Comparison of ENCODE assay signal across 8 mouse cellular contexts in genomic region chr2:114012749-114013211, GRCm38 (mm10). TPM values are rescaled to one million over a fixed set of nuclear protein-coding genes. Genes with fewer than 3 reads are reported as not detected.
DNase-seq lines count a peak whose midpoint lies in the region; ATAC-seq and TF ChIP-seq lines count a peak whose summit lies in the region.

No protein-coding gene starts in this region.

- no peaks in the 10 kb centered on the region for H3K36me3 ChIP-seq in lung, embryonic 14.5 days (ENCODE audit: insufficient read depth)
- H3K36me3 ChIP-seq in intestine, embryonic 15.5 days, result no peaks in the 10 kb centered on the region

- H3K4me2 ChIP-seq in lung, embryonic 14.5 days, result peak overlapping the region; percentile 64
- peak overlapping the region; percentile 75 for H3K4me2 ChIP-seq in intestine, embryonic 15.5 days (replicated peaks)

- 5% methylated on average over 19 of the region's 19 CpGs for WGBS in lung, embryonic 14.5 days
- 6% methylated on average over 19 of the region's 19 CpGs for WGBS in intestine, embryonic 15.5 days

- H3K9me3 ChIP-seq in lung, embryonic 14.5 days (ENCODE audit: low read depth, low read length), result no peaks in the 10 kb centered on the region
- H3K9me3 ChIP-seq in intestine, embryonic 15.5 days, result no peaks in the 10 kb centered on the region

- intact Hi-C loops in gastrocnemius, postnatal 36 days (cut with DNase I), result no loop called here

- H3K27ac ChIP-seq in lung, embryonic 14.5 days (ENCODE audit: low read depth), result no peak overlapping the region
- H3K27ac ChIP-seq in intestine, embryonic 15.5 days, result no peak overlapping the region

- peak overlapping the region; percentile 36; the same call in 1 of the 2 replicates for H3K4me3 ChIP-seq in lung, embryonic 14.5 days (ENCODE audit: low read depth, low read length)
- H3K4me3 ChIP-seq in intestine, embryonic 15.5 days (replicated peaks), result peak overlapping the region; percentile 40

- H3K4me1 ChIP-seq in lung, embryonic 14.5 days (ENCODE audit: insufficient read depth), result no peaks in the 10 kb centered on the region
- no peaks in the 10 kb centered on the region for H3K4me1 ChIP-seq in intestine, embryonic 15.5 days (replicated peaks)

- peaks cover 36% of the 10 kb centered on the region for H3K27me3 ChIP-seq in lung, embryonic 14.5 days (ENCODE audit: insufficient read depth, low read length)
- peaks cover 43% of the 10 kb centered on the region for H3K27me3 ChIP-seq in intestine, embryonic 15.5 days (replicated peaks)

- TF ChIP-seq CTCF in lung, embryonic 14.5 days (IDR thresholded peaks at IDR 0.05; ENCODE audit: low read depth), result no peak

- DNase-seq in adrenal gland, adult (ENCODE audit: inconsistent age in 2 of 2, low spot score in 1 of 2), result peak; percentile 11 to 31
- no peak for DNase-seq in adrenal gland, postnatal 14 days
- no peak for DNase-seq in lung, embryonic 14.5 days
- DNase-seq in lung, postnatal 4 days, result no peak
- peak; percentile 48 for DNase-seq in retina, postnatal 1 day
- no peak for DNase-seq in gastrocnemius, postnatal 36 days
- no peak for DNase-seq in thymus, postnatal 10 days (ENCODE audit: low spot score in 2 of 2)

- no peak overlapping the region for H3K9ac ChIP-seq in lung, embryonic 14.5 days
- no peak overlapping the region for H3K9ac ChIP-seq in intestine, embryonic 15.5 days

- ATAC-seq in lung, embryonic 14.5 days (ENCODE audit: insufficient read depth), result peak; percentile 54
- peak; percentile 49; the same call in 1 of the 2 replicates for ATAC-seq in intestine, embryonic 15.5 days

RNA-seq across cellular contexts. Expression of gene Gjd2, which starts 0.6 kb away (rescaled TPM):
- total RNA-seq in adrenal gland, postnatal 14 days (2021), result 6.9 and 8.5 TPM in 2 replicates
- not detected in 2 replicates for polyA plus RNA-seq in lung, embryonic 14.5 days (2014; fragmentation: Nextera tagmentation; extraction: Ambion mirVana)
- polyA plus RNA-seq in intestine, embryonic 15.5 days (2015; fragmentation: Nextera tagmentation; extraction: Ambion mirVana), result 0.71 and 0.80 TPM in 2 replicates
- total RNA-seq in gastrocnemius, postnatal 36 days (2021), result not detected

RNA-seq across cellular contexts. Expression of gene Actc1, which starts 40.6 kb away (rescaled TPM):
- total RNA-seq in adrenal gland, postnatal 14 days (2021), result 0.44 TPM in 1 of 2 replicates, not detected in the other
- 106 and 243 TPM in 2 replicates for polyA plus RNA-seq in lung, embryonic 14.5 days (2014; fragmentation: Nextera tagmentation; extraction: Ambion mirVana)
- 33.5 and 40.1 TPM in 2 replicates for polyA plus RNA-seq in intestine, embryonic 15.5 days (2015; fragmentation: Nextera tagmentation; extraction: Ambion mirVana)
- 1,000 to 10,000 TPM; 1,166 to 4,359 TPM for total RNA-seq in gastrocnemius, postnatal 36 days (2021)

Comparison
In these comparisons a context has a peak if more than half of its experiments do, and no peak if none do; other contexts are left out.
1. DNase-seq: peak in adrenal gland, adult (2 of 2) and retina, postnatal 1 day (single experiment); none in adrenal gland, postnatal 14 days (single experiment), lung, embryonic 14.5 days (single experiment), lung, postnatal 4 days (0 of 2), gastrocnemius, postnatal 36 days (0 of 2) and thymus, postnatal 10 days (0 of 2).
2. RNA of gene Actc1, which starts 40.6 kb away (total RNA-seq): 1,166 to 4,359 TPM in gastrocnemius, postnatal 36 days; 0.44 TPM in adrenal gland, postnatal 14 days; every median in the first group is over 100 times any median in the second.